Mouse (Mus musculus) spleen, adult 2 months (tissue): ENCODE results near the gene Npff. TPM values are rescaled to one million over a fixed set of nuclear protein-coding genes. Genes with fewer than 3 reads are reported as not detected.

ENCODE experiments used
- DNase-seq, 2 experiments: peaks; one replicate each; pipeline versions ENCODE4 v3.0.0 to v3.0.0-alpha.2; 2012 to 2021; ENCODE audit warnings: low spot score in 2 of 2, low read depth in 1 of 2
- H3K27ac ChIP-seq: fragments of 200-500 bp; 2 replicates; pipeline ENCODE4 v1.5.1; 2012; ENCODE audit warnings: low read length, inconsistent platforms; ENCODE audit not compliant: insufficient read depth
- H3K27me3 ChIP-seq: fragments of 200-500 bp; 2 replicates; pipeline ENCODE4 v1.6.1; 2012; ENCODE audit warnings: mild to moderate bottlenecking, moderate library complexity, low read length, inconsistent platforms; ENCODE audit not compliant: control insufficient read depth, insufficient read depth
- H3K36me3 ChIP-seq: fragments of 200-500 bp; 2 replicates; pipeline ENCODE4 v1.6.1; 2012; ENCODE audit warnings: mild to moderate bottlenecking, low read length, inconsistent platforms; ENCODE audit not compliant: control insufficient read depth, insufficient read depth
- H3K4me1 ChIP-seq: fragments of 200-500 bp; 2 replicates; pipeline ENCODE4 v1.6.1; 2011; ENCODE audit warnings: inconsistent platforms; ENCODE audit not compliant: control insufficient read depth, insufficient read depth, insufficient read length
- H3K4me3 ChIP-seq: fragments of 200-500 bp; 2 replicates; pipeline ENCODE4 v1.5.1; 2011; ENCODE audit warnings: mild to moderate bottlenecking, inconsistent platforms; ENCODE audit not compliant: insufficient read depth, insufficient read length; ENCODE audit errors: extremely low read depth
- CTCF ChIP-seq: fragments of 200-500 bp; IDR thresholded peaks from 2 replicates; pipeline ENCODE4 v1.5.1; 2011; ENCODE audit warnings: mild to moderate bottlenecking, inconsistent platforms; ENCODE audit not compliant: insufficient read depth, insufficient read length, insufficient replicate concordance; ENCODE audit errors: extremely low read depth
- POLR2A ChIP-seq: fragments of 200-500 bp; IDR thresholded peaks from 2 replicates; pipeline ENCODE4 v1.6.1; 2011; ENCODE audit warnings: low read depth, low read length, inconsistent platforms
- WGBS: fragments of 180-500 bp; shearing (Covaris S2); methylation state at CpG from one replicate; pipeline ENCODE4 v1.1.7; 2018; 5-methylcytosine and 5-hydroxymethylcytosine counted together
- polyA plus RNA-seq: library from polyadenylated mRNA; depleted of rRNA; stranded (reverse); fragments of >200 nt; gene quantifications from 2 replicates; pipeline ENCODE4 v1.2.3, GENCODE M21; 2012

Gene Npff
- polyA plus RNA-seq, 1 experiment: 8.1 TPM

DNA sequence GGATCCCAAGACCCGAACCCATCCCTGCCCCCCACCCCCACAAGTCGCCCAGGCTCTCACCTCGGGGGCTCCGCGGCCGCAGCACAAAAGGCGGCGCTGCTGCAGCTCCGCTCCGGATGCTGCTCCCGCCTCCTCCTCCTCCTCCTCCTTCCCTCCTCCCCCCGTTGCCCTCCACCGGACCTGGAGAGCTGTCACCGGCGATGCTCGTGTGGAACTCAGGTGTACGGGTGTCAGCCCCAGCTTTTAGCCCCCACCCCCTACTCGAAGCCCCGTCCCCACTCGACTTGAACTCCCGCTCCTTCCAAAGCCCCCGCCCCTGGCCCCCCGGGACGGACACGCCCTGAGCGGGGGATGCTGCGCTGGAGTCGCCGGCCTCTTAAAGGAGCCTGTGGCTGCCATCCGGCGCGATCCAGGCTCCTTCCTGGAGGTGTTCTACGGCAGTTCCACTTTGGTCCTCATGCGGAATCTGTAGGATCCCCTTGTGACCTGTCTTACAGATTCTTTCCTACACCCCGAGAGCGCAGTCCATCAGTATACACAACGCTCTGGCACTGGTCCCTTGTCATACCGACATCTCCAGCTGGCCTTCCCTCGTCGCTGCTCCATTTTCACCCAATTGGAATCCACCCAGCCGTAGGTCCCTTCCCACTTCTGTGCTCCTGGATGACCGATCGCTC, 7.9 kb downstream of the Npff start, which contains the start of gene Map3k12:
Gene Map3k12, minus strand, starts transcription at position 337 of the 677 bp plus-strand sequence.
- H3K4me3 ChIP-seq: peak within 1 kb of the TSS; percentile 74
- no peaks in the 10 kb centered on the region for H3K27me3 ChIP-seq
- WGBS: under 1% methylated on average over 42 of the region's 43 CpGs
- H3K36me3 ChIP-seq: 0 out of 2 replicates have a peak, but pooled peaks cover 1% of the 10 kb centered on the region
- H3K27ac ChIP-seq: peak within 1 kb of the TSS; percentile 49
- peaks cover 2% of the 10 kb centered on the region; the same call in 1 of the 2 replicates for H3K4me1 ChIP-seq
- no peak for TF ChIP-seq POLR2A
- no peak for TF ChIP-seq CTCF
- DNase-seq: peak in 1 of 2 experiments; percentile 39

GRCm38 (mm10) chr15:102516293-102516692, 8.4 kb downstream of the Npff start:
- Histone ChIP-seq H3K27me3 (no peaks in the 10 kb centered on the region), H3K27ac (peak overlapping the region; percentile 23; the same call in 1 of the 2 replicates), H3K4me1 (peaks cover 2% of the 10 kb centered on the region; the same call in 1 of the 2 replicates), H3K36me3 (no peaks in the 10 kb centered on the region), H3K4me3 (peak overlapping the region; percentile 74)
- no peak for TF ChIP-seq POLR2A
- no peak for DNase-seq
- 19% methylated on average over 12 of the region's 12 CpGs for WGBS

GRCm38 (mm10) chr15:102515791-102516190, 9.0 kb downstream of the Npff start:
- 91% methylated on average over 4 of the region's 4 CpGs for WGBS
- DNase-seq: no peak
- TF ChIP-seq CTCF (no peak), POLR2A (no peak)
- Histone ChIP-seq H3K27me3 (no peaks in the 10 kb centered on the region), H3K4me3 (no peak overlapping the region), H3K4me1 (peaks cover 2% of the 10 kb centered on the region; the same call in 1 of the 2 replicates), H3K36me3 (no peaks in the 10 kb centered on the region), H3K27ac (no peak overlapping the region)

- Histone ChIP-seq H3K27me3 (no peaks in the 10 kb centered on the region), H3K27ac (no peak overlapping the region), H3K36me3 (no peaks in the 10 kb centered on the region), H3K4me1 (peaks cover 5% of the 10 kb centered on the region; the same call in 1 of the 2 replicates), H3K4me3 (no peak overlapping the region)
- DNase-seq: no peak
- no peak for TF ChIP-seq CTCF
- no peak for TF ChIP-seq POLR2A
- WGBS: 86% methylated on average over 2 of the region's 2 CpGs
Measured at GRCm38 (mm10) chr15:102515261-102515660, 9.5 kb downstream of the Npff start.

DNA sequence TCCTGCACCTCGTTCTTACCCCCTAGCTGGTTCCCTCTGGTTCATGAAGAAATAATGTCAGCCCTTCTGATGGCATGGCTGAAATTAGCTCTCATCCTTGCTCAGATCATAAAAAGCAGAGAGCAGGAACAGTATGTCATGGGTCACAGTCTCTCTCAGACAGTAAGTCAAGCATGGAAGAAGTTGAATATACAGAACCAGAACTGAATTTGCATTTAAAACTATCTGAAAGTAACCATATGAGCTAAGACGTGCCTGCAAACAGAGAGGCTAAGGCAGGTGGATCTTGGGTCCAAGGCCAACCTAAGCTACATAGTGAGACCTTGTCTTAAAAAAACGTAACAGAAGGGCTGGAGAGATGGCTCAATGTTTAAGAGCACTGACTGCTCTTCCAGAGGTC, 11.7 kb downstream of the Npff start:
- Histone ChIP-seq H3K4me1 (peaks cover 3% of the 10 kb centered on the region), H3K4me3 (no peak overlapping the region), H3K27ac (no peak overlapping the region), H3K27me3 (no peaks in the 10 kb centered on the region), H3K36me3 (no peaks in the 10 kb centered on the region)
- DNase-seq: no peak
- no peak for TF ChIP-seq POLR2A
- no peak for TF ChIP-seq CTCF
- WGBS: 64% methylated on average over 3 of the region's 3 CpGs

GRCm38 (mm10) chr15:102512471-102512870, 12.3 kb downstream of the Npff start:
- no peak overlapping the region for H3K4me3 ChIP-seq
- H3K27me3 ChIP-seq: no peaks in the 10 kb centered on the region
- peaks cover 3% of the 10 kb centered on the region for H3K4me1 ChIP-seq
- H3K27ac ChIP-seq: no peak overlapping the region
- TF ChIP-seq CTCF (no peak), POLR2A (no peak)
- no peaks in the 10 kb centered on the region for H3K36me3 ChIP-seq
- no peak for DNase-seq

- Histone ChIP-seq H3K27ac (no peak overlapping the region), H3K4me3 (no peak overlapping the region), H3K27me3 (no peaks in the 10 kb centered on the region), H3K4me1 (peaks cover 3% of the 10 kb centered on the region), H3K36me3 (no peaks in the 10 kb centered on the region)
- TF ChIP-seq CTCF (no peak), POLR2A (no peak)
- DNase-seq: no peak
- 84% methylated on average over 5 of the region's 5 CpGs for WGBS
Measured at GRCm38 (mm10) chr15:102512010-102512409, 12.7 kb downstream of the Npff start.
